Mouse (Mus musculus) testis, adult 2 months (tissue): ENCODE measurements around the gene Paqr7. TPM values are rescaled to one million over a fixed set of nuclear protein-coding genes. Genes with fewer than 3 reads are reported as not detected.
A peak's percentile ranks its signal among the peaks of the same experiment; 100 is the strongest.

Experiments
- H3K27ac ChIP-seq: fragments of 200-500 bp; 2 replicates; pipeline ENCODE4 v1.5.1; 2012; ENCODE audit warnings: low read depth, low read length; ENCODE audit not compliant: control insufficient read depth, insufficient read depth
- H3K27me3 ChIP-seq: fragments of 200-500 bp; 2 replicates; pipeline ENCODE4 v1.6.1; 2012; ENCODE audit warnings: mild to moderate bottlenecking, low read length, moderate library complexity; ENCODE audit not compliant: control insufficient read depth, insufficient read depth
- H3K36me3 ChIP-seq: fragments of 200-500 bp; 2 replicates; pipeline ENCODE4 v1.6.1; 2012; ENCODE audit warnings: mild to moderate bottlenecking, low read length; ENCODE audit not compliant: control insufficient read depth, insufficient read depth
- H3K4me1 ChIP-seq: fragments of 200-500 bp; 2 replicates; pipeline ENCODE4 v1.6.1; 2012; ENCODE audit warnings: low read length; ENCODE audit not compliant: control insufficient read depth, insufficient read depth
- H3K4me3 ChIP-seq: fragments of 200-500 bp; 2 replicates; pipeline ENCODE4 v1.5.1; 2012; ENCODE audit warnings: low read depth, mild to moderate bottlenecking, low read length, moderate library complexity, mixed read lengths; ENCODE audit not compliant: control insufficient read depth
- CTCF ChIP-seq: fragments of 200-500 bp; IDR thresholded peaks from 2 replicates; pipeline ENCODE4 v1.5.1; 2012; ENCODE audit warnings: low read depth, mild to moderate bottlenecking, inconsistent platforms, low read length, moderate library complexity; ENCODE audit not compliant: control insufficient read depth, insufficient read depth, insufficient replicate concordance
- POLR2A ChIP-seq: fragments of 200-500 bp; IDR thresholded peaks from 2 replicates; pipeline ENCODE4 v1.6.1; 2012; ENCODE audit warnings: low read depth, mild to moderate bottlenecking, inconsistent platforms, low read length, moderate library complexity; ENCODE audit not compliant: control insufficient read depth
- polyA plus RNA-seq: library from polyadenylated mRNA; depleted of rRNA; stranded (reverse); fragments of >200 nt; gene quantifications from 2 replicates; pipeline ENCODE4 v1.2.3, GENCODE M21; 2012

The Paqr7 gene
- polyA plus RNA-seq, 1 experiment: 67.1 TPM

DNA sequence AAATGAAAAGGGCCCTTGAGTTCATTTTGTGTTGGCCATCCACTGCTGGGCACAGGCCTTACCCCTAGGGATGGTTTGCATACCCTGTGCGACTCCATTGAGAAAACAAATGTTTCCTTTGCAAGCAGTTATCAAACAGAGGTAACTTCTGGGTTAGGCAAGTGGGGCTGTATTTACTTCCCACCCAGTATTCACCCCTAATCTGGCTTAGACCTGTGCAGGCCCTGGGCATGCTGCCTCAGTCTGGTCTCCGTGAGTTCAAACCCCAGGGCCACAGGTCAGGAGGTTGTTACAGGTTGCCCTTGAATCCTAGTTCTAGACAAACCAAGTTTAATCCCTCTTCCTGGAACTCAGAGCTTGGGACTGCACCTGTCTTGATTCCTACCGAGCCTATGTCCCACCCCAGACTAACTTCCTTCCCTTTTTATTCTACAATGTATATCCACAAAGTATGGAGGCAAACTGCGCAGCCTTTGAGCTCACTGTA is 8.8 kb downstream of the Paqr7 start:
- H3K36me3 ChIP-seq: no peaks in the 10 kb centered on the region
- H3K4me1 ChIP-seq: peaks cover 3% of the 10 kb centered on the region
- peak overlapping the region; percentile 49; the same call in 1 of the 2 replicates for H3K4me3 ChIP-seq
- TF ChIP-seq CTCF (no peak), POLR2A (no peak)
- H3K27me3 ChIP-seq: no peaks in the 10 kb centered on the region
- H3K27ac ChIP-seq: no peak overlapping the region

GRCm38 (mm10) chr4:134505966-134506594 is 9.6 kb downstream of the Paqr7 start:
- Histone ChIP-seq H3K4me1 (peaks cover 5% of the 10 kb centered on the region), H3K27me3 (no peaks in the 10 kb centered on the region), H3K36me3 (no peaks in the 10 kb centered on the region), H3K27ac (no peak overlapping the region), H3K4me3 (peak overlapping the region; percentile 74)
- TF ChIP-seq POLR2A (no peak), CTCF (no peak)

DNA sequence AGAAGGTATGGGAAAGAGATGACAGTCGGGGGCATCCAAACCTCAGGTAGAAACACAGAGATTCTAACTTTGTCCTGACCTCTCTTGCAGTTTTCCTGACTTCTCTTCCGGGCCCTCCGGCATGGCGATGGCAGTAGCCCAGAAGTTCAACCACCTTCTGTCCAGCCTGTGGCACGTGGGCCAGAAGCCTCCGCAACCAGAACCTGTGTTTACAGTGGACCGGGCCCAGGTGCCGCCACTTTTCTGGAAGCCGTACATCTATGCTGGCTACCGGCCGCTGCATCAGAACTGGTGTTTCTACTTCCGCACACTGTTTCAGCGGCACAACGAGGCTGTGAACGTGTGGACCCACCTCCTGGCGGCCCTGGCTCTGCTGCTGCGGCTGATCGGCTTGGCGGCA is 10.2 kb downstream of the Paqr7 start:
- peaks cover 7% of the 10 kb centered on the region for H3K4me1 ChIP-seq
- H3K36me3 ChIP-seq: no peaks in the 10 kb centered on the region
- no peaks in the 10 kb centered on the region for H3K27me3 ChIP-seq
- H3K4me3 ChIP-seq: peak overlapping the region; percentile 74
- TF ChIP-seq CTCF: no peak
- TF ChIP-seq POLR2A: no peak
- no peak overlapping the region for H3K27ac ChIP-seq

DNA sequence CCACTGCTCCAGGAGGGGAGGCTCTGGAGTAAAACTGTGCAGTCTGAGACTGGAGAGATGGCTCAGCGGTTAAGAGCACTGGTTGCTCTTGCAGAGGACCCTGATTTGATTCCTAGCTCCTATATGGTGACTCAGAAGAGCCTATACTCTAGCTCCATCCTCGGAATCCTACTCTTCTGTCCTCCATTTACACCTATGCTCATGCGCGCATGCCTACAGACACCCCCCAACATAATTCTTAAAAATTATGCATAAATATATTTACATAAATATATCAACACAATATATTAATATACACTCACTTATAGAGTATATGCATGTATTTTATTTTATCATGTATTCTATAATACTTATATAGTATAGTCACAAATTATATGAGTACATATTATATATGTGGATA is 13.9 kb downstream of the Paqr7 start:
- Histone ChIP-seq H3K4me1 (peaks cover 10% of the 10 kb centered on the region), H3K36me3 (no peaks in the 10 kb centered on the region), H3K27ac (peak overlapping the region; percentile 5; the same call in 1 of the 2 replicates), H3K27me3 (no peaks in the 10 kb centered on the region), H3K4me3 (no peak overlapping the region)
- TF ChIP-seq POLR2A (no peak), CTCF (no peak)

GRCm38 (mm10) chr4:134510845-134511411 is 14.4 kb downstream of the Paqr7 start, which contains the start of gene Aunip:
TSS of gene Aunip (plus strand) at chr4:134510999.
- Histone ChIP-seq H3K27me3 (no peaks in the 10 kb centered on the region), H3K4me1 (peaks cover 10% of the 10 kb centered on the region), H3K36me3 (no peaks in the 10 kb centered on the region), H3K27ac (peak within 1 kb of the TSS; percentile 85), H3K4me3 (peak within 1 kb of the TSS; percentile 99)
- TF ChIP-seq POLR2A (peak; percentile 76), CTCF (no peak)

DNA sequence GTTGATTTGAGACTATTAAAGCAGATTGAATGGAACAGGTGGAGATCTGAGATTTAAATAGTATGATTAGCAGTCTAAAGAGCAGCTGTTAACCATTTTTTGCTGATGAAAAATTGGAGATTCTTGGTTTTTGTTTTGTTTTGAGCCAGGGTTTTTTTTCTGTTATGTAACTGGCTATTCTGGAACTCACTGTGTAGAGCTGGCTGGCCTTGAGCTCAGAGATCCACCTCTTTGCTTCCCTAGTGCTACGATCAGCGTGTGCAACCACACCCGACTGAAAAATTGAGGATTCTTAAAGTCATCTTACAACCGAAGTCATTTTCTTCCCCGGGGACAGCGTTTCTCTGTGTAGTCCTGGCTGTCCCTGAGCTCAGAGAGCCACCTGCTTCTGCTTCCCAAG is 15.2 kb downstream of the Paqr7 start:
- Histone ChIP-seq H3K27me3 (no peaks in the 10 kb centered on the region), H3K4me3 (no peak overlapping the region), H3K36me3 (no peaks in the 10 kb centered on the region), H3K4me1 (peaks cover 10% of the 10 kb centered on the region), H3K27ac (peak overlapping the region; percentile 77)
- no peak for TF ChIP-seq CTCF
- no peak for TF ChIP-seq POLR2A

GRCm38 (mm10) chr4:134512798-134513197 is 16.3 kb downstream of the Paqr7 start:
- Histone ChIP-seq H3K27ac (peak overlapping the region; percentile 88), H3K4me1 (peaks cover 13% of the 10 kb centered on the region), H3K36me3 (no peaks in the 10 kb centered on the region), H3K27me3 (no peaks in the 10 kb centered on the region), H3K4me3 (no peak overlapping the region)
- peak; percentile 30; the same call in 1 of the 2 replicates for TF ChIP-seq POLR2A
- peak; percentile 26; the same call in 1 of the 2 replicates for TF ChIP-seq CTCF
